Mouse (Mus musculus) erythroblast, embryonic 14.5 days (primary cell): ENCODE results near the gene Zyg11b.

Experiments used
- GATA1 ChIP-seq: IDR thresholded peaks from 2 replicates; pipeline ENCODE4 v1.6.1; 2012; ENCODE audit warnings: low read length, inconsistent platforms, mixed read lengths
- TAL1 ChIP-seq: IDR thresholded peaks from 3 replicates; pipeline ENCODE4 v1.6.1; 2012; ENCODE audit warnings: low read length, inconsistent platforms, mixed read lengths

DNA sequence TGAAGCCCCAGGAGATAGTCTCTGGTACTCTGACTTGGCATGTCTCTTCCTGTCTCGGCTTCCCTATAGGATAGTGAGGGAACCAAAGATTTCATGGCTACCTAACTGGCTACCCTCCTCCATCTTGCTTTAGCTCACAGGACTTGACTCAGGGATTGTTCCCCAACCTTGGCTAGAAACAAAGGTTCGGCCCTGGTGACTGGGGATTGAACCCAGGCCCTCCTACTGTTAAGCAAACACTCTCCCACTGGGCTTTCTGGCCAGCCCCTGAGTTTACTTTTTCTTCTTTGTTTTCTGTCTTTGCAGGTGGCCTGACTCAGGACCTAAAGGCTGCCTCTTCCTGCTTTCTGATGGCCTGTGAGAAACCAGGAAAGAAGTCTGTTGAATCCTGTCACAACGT, 36.9 kb upstream of the Zyg11b start:
- TF ChIP-seq TAL1 (no peak), GATA1 (no peak)
